Mouse (Mus musculus): ENCODE measurements at regions not wholly inside any gene's neighbourhood (a gene's known extent, or its start where the extent isn't known, plus 50 kb on each side); places are given as distances from the start of the nearest gene placed in this dataset.

DNA sequence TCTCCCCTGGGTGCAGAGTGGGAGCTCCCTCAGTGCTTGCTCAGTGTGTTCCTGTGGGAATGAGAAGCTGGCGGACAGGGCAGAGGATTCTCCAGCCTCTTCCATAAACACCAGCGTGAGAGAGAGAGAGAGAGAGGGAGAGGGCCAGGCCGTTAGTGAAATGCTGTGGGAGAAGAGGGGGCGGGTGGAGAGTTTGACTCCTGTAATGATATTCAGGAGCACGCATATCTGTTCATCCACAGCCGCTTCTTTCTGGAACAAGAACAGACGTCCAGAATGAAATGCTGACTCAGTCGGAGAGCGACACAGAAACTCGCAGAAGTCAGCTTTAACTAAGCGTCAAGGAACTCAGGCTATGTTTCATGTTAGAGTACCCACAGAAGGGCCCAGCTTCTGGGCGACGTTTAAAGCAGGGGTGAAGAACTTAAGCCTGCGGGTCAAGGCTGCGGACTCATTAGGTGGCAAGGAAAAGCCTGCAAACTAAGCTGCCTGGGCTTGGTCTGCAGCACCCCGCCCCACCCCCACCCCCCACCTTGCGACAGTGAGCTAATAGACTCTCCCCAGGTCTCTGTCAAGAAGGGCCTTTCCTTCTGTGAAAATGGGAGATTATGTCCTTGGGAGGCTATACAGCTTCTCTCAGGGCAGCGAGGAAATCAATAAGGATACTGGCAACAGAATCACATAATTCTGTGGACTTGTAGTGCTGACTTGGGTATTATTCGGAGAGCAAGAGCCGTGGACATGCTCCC is 243.0 kb downstream of the Stim2 start:
- TF ChIP-seq POLR2A (IDR thresholded peaks at IDR 0.05; ENCODE audit: low read depth, low read length) (no peak), CTCF (IDR thresholded peaks at IDR 0.05; ENCODE audit: borderline replicate concordance, insufficient read depth, low read length) (no peak)

Data from embryonic fibroblast, embryonic 13.5 days (primary cell).